Mouse (Mus musculus) C2C12 (cell line): ENCODE data around the gene Tacc2. TPM values are rescaled to one million over a fixed set of nuclear protein-coding genes. Genes with fewer than 3 reads are reported as not detected.

Source experiments
- H3K27me3 ChIP-seq: one replicate; pipeline ENCODE4 v1.6.1; 2011; ENCODE audit not compliant: control insufficient read depth, insufficient read depth, insufficient read length
- H3K36me3 ChIP-seq: one replicate; pipeline ENCODE4 v1.6.1; 2011; ENCODE audit not compliant: control insufficient read depth, insufficient read depth
- H3K4me3 ChIP-seq: one replicate; pipeline ENCODE4 v1.5.1; 2011; ENCODE audit warnings: mild to moderate bottlenecking, control low read depth; ENCODE audit not compliant: poor library complexity, insufficient read depth, severe bottlenecking
- H3K79me2 ChIP-seq: one replicate; pipeline ENCODE4 v1.6.1; 2011; ENCODE audit not compliant: control insufficient read depth, insufficient read depth
- H3K79me3 ChIP-seq: one replicate; pipeline ENCODE4 v1.6.1; 2011; ENCODE audit warnings: low read depth, control low read depth
- H3ac ChIP-seq: one replicate; pipeline ENCODE3; 2011; ENCODE audit warnings: low read depth; ENCODE audit not compliant: control insufficient read depth, insufficient read length
- CEBPB ChIP-seq: IDR thresholded peaks from one replicate; pipeline ENCODE4 v1.6.1; 2011; ENCODE audit warnings: low read depth, mild to moderate bottlenecking, control low read depth, moderate library complexity
- CTCF ChIP-seq: IDR thresholded peaks from one replicate; pipeline ENCODE4 v1.5.1; 2011; ENCODE audit not compliant: control insufficient read depth, insufficient read depth, insufficient read length
- FOSL1 ChIP-seq: IDR thresholded peaks from one replicate; pipeline ENCODE4 v1.8.0; 2011; ENCODE audit warnings: mild to moderate bottlenecking, low read length; ENCODE audit not compliant: poor library complexity, insufficient read depth, severe bottlenecking
- MAX ChIP-seq: IDR thresholded peaks from one replicate; pipeline ENCODE4 v1.6.1; 2011; ENCODE audit warnings: mild to moderate bottlenecking, control low read depth
- MYOD1 ChIP-seq: IDR thresholded peaks from one replicate; pipeline ENCODE4 v1.6.1; 2011; ENCODE audit warnings: low read depth; ENCODE audit not compliant: control insufficient read depth, insufficient read length
- MYOG ChIP-seq: IDR thresholded peaks from one replicate; pipeline ENCODE4 v1.6.1; 2011; ENCODE audit not compliant: control insufficient read depth, insufficient read length; ENCODE audit errors: extremely low read depth
- USF1 ChIP-seq: IDR thresholded peaks from one replicate; pipeline ENCODE4 v1.6.1; 2011; ENCODE audit warnings: low read depth, mild to moderate bottlenecking, control low read depth, moderate library complexity
- polyA plus RNA-seq: library from polyadenylated mRNA; unstranded; fragments of >200 nt; fragmentation: generic; extraction: Trizol; gene quantifications from one replicate; pipeline ENCODE4 v1.2.1, GENCODE M21; 2012; ENCODE audit warnings: missing spikeins

The Tacc2 gene
- polyA plus RNA-seq, 1 experiment, result 44.8 TPM

DNA sequence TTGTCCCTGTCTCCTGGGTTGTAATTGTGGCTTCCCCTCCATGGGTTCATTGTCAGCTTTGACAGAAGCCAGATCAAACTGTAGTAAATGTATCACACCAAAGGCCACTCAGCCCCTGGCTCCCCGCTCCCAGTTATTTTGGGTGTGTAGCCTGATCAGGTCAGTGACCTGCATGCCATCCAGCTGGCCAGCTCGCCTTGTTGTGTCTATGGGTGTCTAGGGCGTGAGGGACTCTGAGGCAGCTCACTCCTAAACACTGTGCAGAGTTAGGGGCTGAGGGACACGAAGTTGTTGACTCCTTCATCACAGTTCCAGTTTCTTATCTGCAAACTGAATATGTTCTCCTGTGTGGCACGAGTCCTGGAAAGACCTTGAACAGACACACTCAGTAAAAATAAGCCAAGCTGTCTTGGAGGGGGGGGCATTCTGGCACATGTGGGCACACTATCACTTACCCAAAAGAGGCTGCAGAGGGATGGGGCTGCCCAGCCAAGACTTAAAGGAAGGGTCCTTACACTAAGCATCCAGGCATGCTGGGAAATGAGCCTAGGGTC lies 203.7 kb downstream of the Tacc2 start:
- no peak overlapping the region for H3ac ChIP-seq
- no peak for TF ChIP-seq FOSL1
- no peak for TF ChIP-seq USF1
- no peak for TF ChIP-seq MAX
- TF ChIP-seq MYOD1, result no peak
- TF ChIP-seq CTCF, result no peak
- no peak for TF ChIP-seq MYOG
- TF ChIP-seq CEBPB, result no peak
- H3K36me3 ChIP-seq, result no peaks in the 10 kb centered on the region
- no peaks in the 10 kb centered on the region for H3K27me3 ChIP-seq
- H3K4me3 ChIP-seq, result no peak overlapping the region
- H3K79me3 ChIP-seq, result no peaks in the 10 kb centered on the region
- no peaks in the 10 kb centered on the region for H3K79me2 ChIP-seq

DNA sequence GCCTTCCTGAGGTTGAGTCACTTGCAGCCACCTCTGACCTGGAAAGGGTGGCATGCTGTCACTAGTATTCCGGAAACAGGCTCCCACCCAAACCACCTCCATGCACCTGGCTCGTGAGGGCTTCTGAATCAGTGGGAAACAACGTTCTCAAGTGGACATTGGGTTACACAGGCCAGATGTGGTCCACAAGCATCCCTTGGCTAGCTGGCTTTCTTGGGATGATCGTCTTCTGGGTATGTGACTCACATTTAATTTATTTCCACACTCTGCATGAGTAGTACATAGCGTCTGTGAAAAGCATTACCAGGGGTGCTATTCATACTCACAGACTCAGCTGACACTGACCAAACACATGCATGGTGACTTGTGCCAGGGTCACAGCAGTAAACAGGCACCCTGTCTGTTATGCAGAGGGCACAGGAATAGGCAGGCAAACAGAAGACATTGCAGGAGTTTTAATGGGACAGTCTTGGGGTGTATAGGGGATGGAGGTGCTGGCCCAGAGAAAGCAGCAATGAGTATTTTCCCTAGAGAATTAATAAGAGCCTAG lies 205.3 kb downstream of the Tacc2 start:
- Histone ChIP-seq H3K36me3 (no peaks in the 10 kb centered on the region), H3K79me2 (no peaks in the 10 kb centered on the region), H3K27me3 (no peaks in the 10 kb centered on the region), H3K4me3 (no peak overlapping the region), H3ac (no peak overlapping the region), H3K79me3 (no peaks in the 10 kb centered on the region)
- TF ChIP-seq USF1 (no peak), CEBPB (no peak), CTCF (no peak), MYOD1 (peak; percentile 63), MAX (no peak), FOSL1 (no peak), MYOG (no peak)

DNA sequence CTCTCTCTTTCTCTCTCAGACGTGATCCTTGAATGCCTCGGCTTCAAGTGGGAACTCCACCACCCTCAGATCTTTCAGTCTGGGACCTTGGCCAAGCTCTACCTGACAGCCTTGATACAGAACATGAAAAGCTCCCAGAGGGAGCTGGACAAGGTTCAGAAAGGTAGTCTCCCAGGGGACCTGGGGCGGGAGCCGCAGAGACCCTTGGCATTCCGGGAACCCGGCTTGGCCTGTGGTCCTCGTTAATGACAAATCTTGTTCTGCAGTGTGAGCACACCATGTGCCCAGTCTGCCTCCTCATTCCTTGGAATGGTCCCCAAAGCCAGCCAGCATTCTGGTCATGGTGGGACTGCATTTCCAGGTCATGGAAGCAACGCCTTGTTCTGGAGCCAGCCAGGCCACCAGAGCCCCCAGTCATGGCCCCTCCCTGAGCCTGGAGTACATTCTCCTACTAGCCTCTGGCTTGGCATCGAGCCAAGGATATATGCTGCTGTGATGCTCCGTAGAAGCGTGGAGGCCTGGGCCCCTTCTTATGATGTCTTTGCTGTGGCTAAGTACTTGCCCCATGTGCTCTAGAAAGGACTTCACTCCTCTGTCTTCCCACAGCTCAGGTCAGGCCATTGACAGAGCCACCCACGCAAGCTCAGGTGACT lies 208.8 kb downstream of the Tacc2 start:
- TF ChIP-seq CEBPB (no peak), MYOG (no peak), USF1 (no peak), CTCF (no peak), MAX (no peak), MYOD1 (no peak), FOSL1 (no peak)
- Histone ChIP-seq H3ac (no peak overlapping the region), H3K4me3 (no peak overlapping the region), H3K27me3 (no peaks in the 10 kb centered on the region), H3K79me3 (no peaks in the 10 kb centered on the region), H3K79me2 (no peaks in the 10 kb centered on the region), H3K36me3 (no peaks in the 10 kb centered on the region)

DNA sequence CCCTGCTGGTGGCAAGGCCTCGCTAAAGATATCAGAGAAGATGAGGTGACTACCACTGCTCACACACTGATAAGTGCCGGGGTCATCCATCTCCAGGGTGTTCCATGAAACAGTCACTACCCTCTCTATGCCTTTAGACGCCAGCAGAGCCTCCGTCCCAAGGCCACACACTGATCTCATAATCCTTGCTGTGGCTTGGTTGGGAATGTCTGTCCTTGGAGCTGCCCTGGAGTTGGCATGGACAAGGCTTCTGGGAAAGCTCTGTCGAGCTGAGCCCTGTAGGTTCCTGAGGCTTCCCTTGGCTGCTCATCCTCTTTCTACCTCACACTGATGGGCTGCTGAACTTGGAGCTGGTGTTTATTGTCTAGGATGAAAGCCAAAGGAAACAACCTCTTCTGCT lies 209.5 kb downstream of the Tacc2 start:
- H3ac ChIP-seq, result no peak overlapping the region
- TF ChIP-seq FOSL1 (no peak), USF1 (no peak), MYOG (no peak), MYOD1 (no peak), CEBPB (no peak), CTCF (no peak), MAX (no peak)
- no peak overlapping the region for H3K4me3 ChIP-seq
- no peaks in the 10 kb centered on the region for H3K79me3 ChIP-seq
- no peaks in the 10 kb centered on the region for H3K36me3 ChIP-seq
- no peaks in the 10 kb centered on the region for H3K27me3 ChIP-seq
- H3K79me2 ChIP-seq, result no peaks in the 10 kb centered on the region

- H3K27me3 ChIP-seq, result no peaks in the 10 kb centered on the region
- TF ChIP-seq CEBPB (no peak), MYOD1 (no peak), CTCF (no peak), FOSL1 (no peak), MYOG (no peak), USF1 (no peak), MAX (no peak)
- H3K79me3 ChIP-seq, result no peaks in the 10 kb centered on the region
- no peaks in the 10 kb centered on the region for H3K36me3 ChIP-seq
- no peaks in the 10 kb centered on the region for H3K79me2 ChIP-seq
- no peak overlapping the region for H3K4me3 ChIP-seq
- H3ac ChIP-seq, result no peak overlapping the region
Observed at GRCm38 (mm10) chr7:130787537-130787936, 210.3 kb downstream of the Tacc2 start.

GRCm38 (mm10) chr7:130788950-130789349 lies 211.7 kb downstream of the Tacc2 start:
- no peaks in the 10 kb centered on the region for H3K79me2 ChIP-seq
- no peaks in the 10 kb centered on the region for H3K79me3 ChIP-seq
- no peaks in the 10 kb centered on the region for H3K36me3 ChIP-seq
- no peak overlapping the region for H3K4me3 ChIP-seq
- no peak overlapping the region for H3ac ChIP-seq
- no peaks in the 10 kb centered on the region for H3K27me3 ChIP-seq
- TF ChIP-seq MYOD1 (no peak), MYOG (no peak)
